Mouse (Mus musculus): ENCODE results near the gene Glb1. TPM values are rescaled to one million over a fixed set of nuclear protein-coding genes. Genes with fewer than 3 reads are reported as not detected.
"Not testable (repeated sequence)": the region's sequence is repeated elsewhere in the genome, so short reads cannot be mapped to it uniquely, and the experiment has no call there.

Gene Glb1
- polyA plus RNA-seq, 1 experiment from 2014 or later: 77.9 TPM

DNA sequence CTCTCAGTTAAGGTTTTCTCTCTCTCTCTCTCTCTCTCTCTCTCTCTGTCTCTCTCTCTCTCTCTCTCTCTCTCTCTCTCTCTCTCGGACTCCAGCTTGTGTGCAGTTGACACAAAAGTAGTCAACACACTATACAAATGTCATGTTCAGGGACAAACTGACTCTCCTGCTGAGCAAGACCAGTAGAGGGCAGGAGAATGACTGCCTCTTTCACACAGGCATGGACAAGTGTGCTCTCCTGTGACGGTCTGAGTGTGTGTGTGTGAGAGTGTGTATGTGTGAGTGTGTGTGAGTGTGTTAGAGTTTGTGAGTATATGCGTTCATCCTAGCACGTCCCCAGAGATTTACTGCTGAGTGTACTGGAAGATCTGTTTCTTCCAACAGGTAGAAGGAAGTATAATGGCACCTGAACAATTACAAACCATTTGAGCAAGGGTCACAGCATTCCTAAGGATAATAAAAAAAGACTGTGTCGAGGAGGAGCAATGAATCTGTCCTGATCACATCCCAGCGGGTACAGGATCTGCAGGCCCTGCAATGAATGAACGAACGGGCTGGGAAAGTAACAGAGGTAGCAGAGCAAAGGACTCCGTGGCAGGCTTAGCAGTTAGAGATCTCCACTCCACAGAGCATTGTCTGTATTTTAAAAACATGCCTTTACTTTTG is 118.1 kb downstream of the Glb1 start:
- peak; percentile 64 for TF ChIP-seq CTCF (IDR thresholded peaks at IDR 0.05; ENCODE audit: low read depth)
- Histone ChIP-seq H3K4me1 (replicated peaks; ENCODE audit: insufficient read depth, low read length) (no peaks in the 10 kb centered on the region), H3K9me3 (replicated peaks; ENCODE audit: low read length) (peaks cover 2% of the 10 kb centered on the region), H3K4me2 (ENCODE audit: low read length) (no peak overlapping the region), H3K36me3 (ENCODE audit: insufficient read depth, low read length) (peaks cover under 1% of the 10 kb centered on the region; the same call in 1 of the 2 replicates), H3K27me3 (ENCODE audit: insufficient read depth, low read length) (no peaks in the 10 kb centered on the region), H3K27ac (no peak overlapping the region), H3K4me3 (replicated peaks; ENCODE audit: low read depth, low read length) (no peak overlapping the region), H3K9ac (ENCODE audit: low read depth, low read length) (no peak overlapping the region)
- DNase-seq (ENCODE audit: low spot score) (no peak), ATAC-seq (replicated peaks; ENCODE audit: low FRiP score, low read depth) (0 out of 2 replicates have a peak, but pooled peaks have one; percentile 40)
- 47% methylated on average over 9 of the region's 9 CpGs for WGBS

DNA sequence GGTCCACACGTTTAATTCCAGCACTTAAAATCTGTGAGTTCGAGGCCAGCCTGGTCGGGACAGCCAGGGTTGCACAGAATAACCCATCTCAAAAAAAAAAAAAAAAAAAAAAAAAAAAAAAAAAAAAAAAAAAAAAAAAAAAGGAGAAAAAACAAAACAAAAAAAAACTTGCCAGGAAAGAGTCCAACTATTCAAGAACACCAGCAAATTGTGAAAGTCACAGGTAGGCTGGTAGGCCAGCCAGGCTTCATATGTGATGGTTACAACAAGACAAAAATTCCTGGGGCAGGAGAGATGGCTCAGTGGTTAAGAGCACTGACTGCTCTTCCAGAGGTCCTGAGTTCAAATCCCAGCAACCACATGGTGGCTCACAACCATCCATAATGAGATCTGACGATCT is 119.7 kb downstream of the Glb1 start:
- H3K36me3 ChIP-seq (ENCODE audit: insufficient read depth, low read length); H3K27me3 ChIP-seq (ENCODE audit: insufficient read depth, low read length); H3K9ac ChIP-seq (ENCODE audit: low read depth, low read length); ATAC-seq (replicated peaks; ENCODE audit: low FRiP score, low read depth); H3K9me3 ChIP-seq (replicated peaks; ENCODE audit: low read length); DNase-seq (ENCODE audit: low spot score); H3K4me3 ChIP-seq (replicated peaks; ENCODE audit: low read depth, low read length); H3K27ac ChIP-seq; H3K4me2 ChIP-seq (ENCODE audit: low read length); H3K4me1 ChIP-seq (replicated peaks; ENCODE audit: insufficient read depth, low read length): not testable (repeated sequence)
- 67% methylated on average over 4 of the region's 4 CpGs for WGBS

DNA sequence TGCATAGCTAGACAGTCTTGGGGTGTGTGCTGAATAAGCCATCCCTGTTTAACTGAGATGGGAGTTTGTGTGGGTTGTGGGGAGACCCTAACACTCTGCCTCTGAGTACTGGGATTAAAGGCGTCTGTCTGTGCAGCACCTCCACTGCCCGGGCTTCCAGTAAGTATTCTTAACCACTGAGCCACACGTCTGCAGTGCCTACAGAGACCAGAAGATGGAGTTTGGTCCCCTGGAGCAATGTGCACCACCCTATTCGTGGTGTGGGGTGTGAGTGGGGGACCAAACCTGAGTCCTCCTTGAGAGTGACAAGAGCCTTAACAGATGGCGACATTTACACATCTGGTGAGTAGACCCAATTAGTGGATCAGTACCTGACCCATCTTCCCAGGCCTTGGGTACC is 121.2 kb downstream of the Glb1 start:
- Histone ChIP-seq H3K4me1 (replicated peaks; ENCODE audit: insufficient read depth, low read length) (peaks cover 10% of the 10 kb centered on the region), H3K9me3 (replicated peaks; ENCODE audit: low read length) (no peaks in the 10 kb centered on the region), H3K4me3 (replicated peaks; ENCODE audit: low read depth, low read length) (no peak overlapping the region), H3K36me3 (ENCODE audit: insufficient read depth, low read length) (no peaks in the 10 kb centered on the region), H3K9ac (ENCODE audit: low read depth, low read length) (no peak overlapping the region), H3K27ac (no peak overlapping the region), H3K27me3 (ENCODE audit: insufficient read depth, low read length) (no peaks in the 10 kb centered on the region), H3K4me2 (ENCODE audit: low read length) (no peak overlapping the region)
- TF ChIP-seq CTCF (IDR thresholded peaks at IDR 0.05; ENCODE audit: low read depth): peak; percentile 46
- WGBS: 66% methylated on average over 5 of the region's 5 CpGs
- no peak for DNase-seq (ENCODE audit: low spot score)
- ATAC-seq (replicated peaks; ENCODE audit: low FRiP score, low read depth): no peak

DNA sequence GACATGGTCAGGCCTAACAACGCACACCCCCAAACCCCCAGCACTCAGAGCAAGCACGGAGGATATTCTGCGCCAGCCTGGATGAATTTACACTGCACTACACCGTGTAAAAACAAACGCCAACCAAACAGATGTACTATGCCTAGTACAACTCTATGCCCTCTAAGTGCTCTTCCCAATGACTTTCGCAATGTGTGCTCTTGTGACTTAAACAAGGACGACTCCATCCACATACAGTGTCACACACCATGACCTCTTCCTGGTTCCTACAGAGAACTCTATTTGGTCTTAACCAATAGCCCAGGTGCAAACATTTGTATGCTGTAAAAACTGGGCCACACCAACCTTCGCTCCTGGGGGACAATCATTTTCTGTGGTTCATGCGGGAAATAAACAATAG is 121.6 kb downstream of the Glb1 start:
- no peak for TF ChIP-seq CTCF (IDR thresholded peaks at IDR 0.05; ENCODE audit: low read depth)
- H3K4me3 ChIP-seq (replicated peaks; ENCODE audit: low read depth, low read length): no peak overlapping the region
- no peak overlapping the region for H3K27ac ChIP-seq
- no peak for DNase-seq (ENCODE audit: low spot score)
- H3K27me3 ChIP-seq (ENCODE audit: insufficient read depth, low read length): no peaks in the 10 kb centered on the region
- no peak for ATAC-seq (replicated peaks; ENCODE audit: low FRiP score, low read depth)
- no peak overlapping the region for H3K4me2 ChIP-seq (ENCODE audit: low read length)
- WGBS: 91% methylated on average over 9 of the region's 9 CpGs
- no peaks in the 10 kb centered on the region for H3K36me3 ChIP-seq (ENCODE audit: insufficient read depth, low read length)
- no peak overlapping the region for H3K9ac ChIP-seq (ENCODE audit: low read depth, low read length)
- no peaks in the 10 kb centered on the region for H3K9me3 ChIP-seq (replicated peaks; ENCODE audit: low read length)
- H3K4me1 ChIP-seq (replicated peaks; ENCODE audit: insufficient read depth, low read length): peaks cover 11% of the 10 kb centered on the region

Other genes starting within 250 kb of the Glb1 start
- gene Bcl2a1c, start 70.9 kb upstream of the Glb1 start, polyA plus RNA-seq (2015; fragmentation: Nextera tagmentation; extraction: Ambion mirVana): 0.50 TPM in 1 of 2 replicates, not detected in the other
- 133 and 140 TPM in 2 replicates for gene Crtap, start 10.4 kb upstream of the Glb1 start, polyA plus RNA-seq (2015; fragmentation: Nextera tagmentation; extraction: Ambion mirVana)
- gene Tmppe, start within 50 bp of the Glb1 start, polyA plus RNA-seq (2015; fragmentation: Nextera tagmentation; extraction: Ambion mirVana): 7.0 and 9.7 TPM in 2 replicates
- 0.19 and 0.84 TPM in 2 replicates for gene Ccr4, start 103.8 kb downstream of the Glb1 start, polyA plus RNA-seq (2015; fragmentation: Nextera tagmentation; extraction: Ambion mirVana)
- 0.16 TPM in 1 of 2 replicates, not detected in the other for gene C130032M10Rik, start 114.6 kb downstream of the Glb1 start, polyA plus RNA-seq (2015; fragmentation: Nextera tagmentation; extraction: Ambion mirVana)
- gene Trim71, start 163.3 kb downstream of the Glb1 start, polyA plus RNA-seq (2015; fragmentation: Nextera tagmentation; extraction: Ambion mirVana): 0.43 and 0.46 TPM in 2 replicates
- gene Cnot10, start 239.1 kb downstream of the Glb1 start, polyA plus RNA-seq (2015; fragmentation: Nextera tagmentation; extraction: Ambion mirVana): 45.7 and 50.4 TPM in 2 replicates

All from kidney, postnatal 0 days (tissue).